8 mouse cellular contexts compared by ENCODE assay signal in genomic region chr4:136601476-136601875, GRCm38 (mm10). TPM values are rescaled to one million over a fixed set of nuclear protein-coding genes. Genes with fewer than 3 reads are reported as not detected.
DNase-seq lines count a peak whose midpoint lies in the region; ATAC-seq and TF ChIP-seq lines count a peak whose summit lies in the region.

No protein-coding gene starts in this region.

- under 1% methylated on average over 13 of the region's 13 CpGs for WGBS in forebrain, postnatal 0 days
- WGBS in hindbrain, embryonic 14.5 days = under 1% methylated on average over 13 of the region's 13 CpGs

- H3K27me3 ChIP-seq in forebrain, postnatal 0 days (ENCODE audit: insufficient read depth, low read length) = no peaks in the 10 kb centered on the region
- no peaks in the 10 kb centered on the region for H3K27me3 ChIP-seq in hindbrain, embryonic 14.5 days (ENCODE audit: control insufficient read depth, insufficient read depth, low read length)

- DNase-seq in adipocyte (ENCODE audit: low spot score) = peak; percentile 83
- DNase-seq in cerebellum, adult 8-10 months = peak; percentile 57
- peak; percentile 80 for DNase-seq in forebrain, postnatal 0 days
- peak; percentile 78 for DNase-seq in hindbrain, embryonic 14.5 days (ENCODE audit: low spot score)
- DNase-seq in left cerebral cortex, adult 2 months (ENCODE audit: extremely low spot score in 1 of 2, low spot score in 2 of 2) = peak in 1 of 2 experiments; percentile 57
- DNase-seq in lung, postnatal 36 days = peak; percentile 53
- peak; percentile 34 for DNase-seq in right cerebral cortex, adult 18-20 months

- peak overlapping the region; percentile 91 for H3K27ac ChIP-seq in forebrain, postnatal 0 days (ENCODE audit: low read depth, low read length)
- peak overlapping the region; percentile 96 for H3K27ac ChIP-seq in hindbrain, embryonic 14.5 days
- peak overlapping the region; percentile 86 for H3K27ac ChIP-seq in left cerebral cortex, adult 2 months

- H3K4me1 ChIP-seq in forebrain, postnatal 0 days (ENCODE audit: insufficient read depth) = peaks cover 18% of the 10 kb centered on the region
- peaks cover 13% of the 10 kb centered on the region for H3K4me1 ChIP-seq in hindbrain, embryonic 14.5 days (replicated peaks; ENCODE audit: control insufficient read depth, insufficient read depth, low read length)

- H3K4me2 ChIP-seq in forebrain, postnatal 0 days (ENCODE audit: low read depth) = peak overlapping the region; percentile 63
- peak overlapping the region; percentile 78 for H3K4me2 ChIP-seq in hindbrain, embryonic 14.5 days (replicated peaks)

- peak overlapping the region; percentile 95 for H3K4me3 ChIP-seq in forebrain, postnatal 0 days (ENCODE audit: low read depth, low read length)
- peak overlapping the region; percentile 92 for H3K4me3 ChIP-seq in hindbrain, embryonic 14.5 days (replicated peaks; ENCODE audit: low read length)
- H3K4me3 ChIP-seq in left cerebral cortex, adult 2 months = peak overlapping the region; percentile 97

- intact Hi-C loops in left cerebral cortex, adult 2 months (cut with DNase I) = loop anchor here (5.0 kb wide), 3 partner anchors 74 to 229 kb away; no protein-coding TSS in a partner anchor

- ATAC-seq in forebrain, postnatal 0 days = no peak
- ATAC-seq in hindbrain, embryonic 14.5 days (ENCODE audit: low FRiP score) = no peak
- no peak for ATAC-seq in granulocyte monocyte progenitor cell, adult 5-6 weeks (replicated peaks; ENCODE audit: poor library complexity, severe bottlenecking)

- H3K9ac ChIP-seq in forebrain, postnatal 0 days = peak overlapping the region; percentile 97
- H3K9ac ChIP-seq in hindbrain, embryonic 14.5 days = peak overlapping the region; percentile 99

- no peaks in the 10 kb centered on the region for H3K36me3 ChIP-seq in forebrain, postnatal 0 days (ENCODE audit: insufficient read depth)
- no peaks in the 10 kb centered on the region for H3K36me3 ChIP-seq in hindbrain, embryonic 14.5 days (replicated peaks; ENCODE audit: control insufficient read depth, insufficient read depth)

- TF ChIP-seq CTCF in forebrain, postnatal 0 days (IDR thresholded peaks at IDR 0.05; ENCODE audit: low read depth) = no peak
- TF ChIP-seq CTCF in left cerebral cortex, adult 2 months (IDR thresholded peaks at IDR 0.05) = no peak

- no peaks in the 10 kb centered on the region for H3K9me3 ChIP-seq in forebrain, postnatal 0 days (ENCODE audit: low read length)
- no peaks in the 10 kb centered on the region for H3K9me3 ChIP-seq in hindbrain, embryonic 14.5 days (ENCODE audit: control insufficient read depth, low read length)

RNA-seq across cellular contexts. Expression of gene Kdm1a, which starts 1.0 kb away (rescaled TPM):
- total RNA-seq in forebrain, postnatal 0 days (2014; rRNA removed) = 216 and 242 TPM in 2 replicates
- polyA plus RNA-seq in forebrain, postnatal 0 days (2015; fragmentation: Nextera tagmentation; extraction: Ambion mirVana) = 46.6 and 51.9 TPM in 2 replicates
- polyA plus RNA-seq in hindbrain, embryonic 14.5 days (2014; fragmentation: Nextera tagmentation; extraction: Ambion mirVana) = 93.8 and 94.1 TPM in 2 replicates
- total RNA-seq in left cerebral cortex, adult 2 months (2021) = 10 to 100 TPM; 86.7 to 91.7 TPM
- 57.8 and 60.8 TPM in 2 replicates for total RNA-seq in granulocyte monocyte progenitor cell, adult 5-6 weeks (2014; fragmentation: Nextera tagmentation)
- total RNA-seq in granulocyte monocyte progenitor cell, adult 5-6 weeks (2017) = 53.4 and 59.4 TPM in 2 replicates

RNA-seq across cellular contexts. Expression of gene Tex46, which starts 8.8 kb away (rescaled TPM):
- total RNA-seq in forebrain, postnatal 0 days (2014; rRNA removed) = not detected in 2 replicates
- not detected in 2 replicates for polyA plus RNA-seq in forebrain, postnatal 0 days (2015; fragmentation: Nextera tagmentation; extraction: Ambion mirVana)
- polyA plus RNA-seq in hindbrain, embryonic 14.5 days (2014; fragmentation: Nextera tagmentation; extraction: Ambion mirVana) = not detected in 2 replicates
- total RNA-seq in left cerebral cortex, adult 2 months (2021) = not detected
- not detected in 2 replicates for total RNA-seq in granulocyte monocyte progenitor cell, adult 5-6 weeks (2014; fragmentation: Nextera tagmentation)
- total RNA-seq in granulocyte monocyte progenitor cell, adult 5-6 weeks (2017) = not detected in 2 replicates

RNA-seq across cellular contexts. Expression of gene Lactbl1, which starts 20.9 kb away (rescaled TPM):
- total RNA-seq in forebrain, postnatal 0 days (2014; rRNA removed) = 0.15 and 0.24 TPM in 2 replicates
- 0.05 and 0.10 TPM in 2 replicates for polyA plus RNA-seq in forebrain, postnatal 0 days (2015; fragmentation: Nextera tagmentation; extraction: Ambion mirVana)
- 0.07 and 0.12 TPM in 2 replicates for polyA plus RNA-seq in hindbrain, embryonic 14.5 days (2014; fragmentation: Nextera tagmentation; extraction: Ambion mirVana)
- total RNA-seq in left cerebral cortex, adult 2 months (2021) = under 1 TPM in 1 of 2 experiments, not detected in 1; 0.12 TPM
- 0.36 TPM in 1 of 2 replicates, not detected in the other for total RNA-seq in granulocyte monocyte progenitor cell, adult 5-6 weeks (2014; fragmentation: Nextera tagmentation)
- total RNA-seq in granulocyte monocyte progenitor cell, adult 5-6 weeks (2017) = 0.09 TPM in 1 of 2 replicates, not detected in the other
